Mouse (Mus musculus) megakaryocyte, embryonic 14.5 days (primary cell): ENCODE data around the gene Zfp777.

ENCODE experiments used
- FLI1 ChIP-seq: IDR thresholded peaks from 2 replicates; pipeline ENCODE4 v1.6.1; 2012; ENCODE audit warnings: low read length, inconsistent platforms, mixed read lengths
- GATA1 ChIP-seq: IDR thresholded peaks from 3 replicates; pipeline ENCODE4 v1.6.1; 2012; ENCODE audit warnings: mixed read lengths, low read length, inconsistent platforms, borderline replicate concordance

DNA sequence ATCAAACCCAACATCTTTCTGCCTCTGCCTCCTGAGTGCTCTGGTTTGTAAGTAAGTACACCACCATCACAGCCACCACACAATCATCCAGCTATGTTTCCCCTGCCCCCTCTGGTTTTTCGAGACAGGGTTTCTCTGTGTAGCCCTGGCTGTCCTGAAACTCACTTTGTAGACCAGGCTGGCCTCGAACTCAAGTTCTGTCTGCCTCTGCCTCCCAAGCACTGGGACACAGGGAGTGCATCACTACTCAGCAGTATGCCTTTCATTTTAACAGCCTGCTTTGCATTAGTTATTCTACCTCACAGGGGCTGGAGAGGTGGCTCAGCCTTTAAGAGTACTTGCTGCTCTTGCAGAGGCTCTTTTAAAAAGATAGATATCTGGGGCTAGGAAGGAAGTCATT is 3.0 kb upstream of the Zfp777 start:
- TF ChIP-seq GATA1 = no peak
- no peak for TF ChIP-seq FLI1
